Mouse (Mus musculus) E14TG2a.4 (cell line): ENCODE data around the gene Acads.

Experiments used
- CTCF ChIP-seq: conservative IDR thresholded peaks from 2 replicates; pipeline ENCODE4 v1.5.1; 2014; ENCODE audit warnings: low read length
- NANOG ChIP-seq: IDR thresholded peaks from 2 replicates; pipeline ENCODE4 v1.6.1; 2014; ENCODE audit warnings: borderline replicate concordance, low read length, mixed read lengths
- POU5F1 ChIP-seq: IDR thresholded peaks from 2 replicates; pipeline ENCODE4 v1.6.1; 2014; ENCODE audit warnings: low read length, borderline replicate concordance

DNA sequence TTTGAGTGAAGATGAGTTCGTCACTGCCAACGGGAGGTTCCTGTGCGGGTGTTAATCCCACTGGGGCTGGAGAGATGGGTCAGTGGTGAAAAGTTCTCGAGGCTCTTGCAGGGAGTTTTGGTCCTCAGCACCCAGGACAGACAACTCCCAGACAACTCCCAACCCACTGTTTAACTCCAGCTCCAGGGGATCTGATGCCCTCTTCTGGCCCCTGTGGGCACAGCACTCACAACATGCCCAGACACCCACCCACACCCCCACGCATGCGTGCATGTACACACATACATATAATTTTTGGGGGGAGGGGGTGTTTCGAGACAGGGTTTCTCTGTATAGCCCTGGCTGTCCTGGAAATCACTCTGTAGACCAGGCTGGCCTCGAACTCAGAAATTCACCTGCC, 44.4 kb upstream of the Acads start:
- TF ChIP-seq CTCF, result peak; percentile 43
- no peak for TF ChIP-seq POU5F1
- no peak for TF ChIP-seq NANOG
